Mouse (Mus musculus) megakaryocyte progenitor cell, adult 5-6 weeks (primary cell): ENCODE data around the gene Ackr4. TPM values are rescaled to one million over a fixed set of nuclear protein-coding genes. Genes with fewer than 3 reads are reported as not detected.

Experiments
- ATAC-seq: replicated peaks from 2 replicates; pipeline ENCODE4 v1.8.0; 2016; ENCODE audit warnings: mild to moderate bottlenecking, moderate TSS enrichment, inconsistent platforms; ENCODE audit not compliant: poor library complexity
- total RNA-seq, 2 experiments: library from RNA; stranded (forward) in 1 of 2; stranded (reverse) in 1 of 2; fragments of 157-497, 149-512 nt in 1 of 2; fragments of 200-1000 nt in 1 of 2; gene quantifications; 2 replicates each; pipeline versions ENCODE4 v1.2.3 to v1.2.4; 2015 to 2017

The Ackr4 gene
- total RNA-seq, 2 experiments from 2014 or later: not detected

DNA sequence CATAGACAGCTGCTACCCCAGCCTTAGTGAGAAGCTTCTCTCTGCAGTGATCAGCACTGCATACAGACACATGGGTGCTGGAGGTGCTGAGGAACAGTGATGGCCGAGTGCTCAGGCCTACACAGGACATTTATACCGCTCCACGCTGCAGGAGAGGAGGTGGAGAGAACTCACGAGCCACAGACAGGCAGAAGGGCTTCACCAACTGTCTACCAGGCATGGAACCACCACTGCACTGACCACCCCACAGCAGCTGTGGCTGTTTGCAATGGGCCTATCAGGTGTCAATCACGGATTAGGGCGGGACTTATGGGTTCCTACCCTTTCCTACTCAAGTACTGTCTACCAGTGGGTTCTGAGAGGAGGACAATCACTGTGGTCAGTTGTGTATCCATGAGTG, 75.7 kb downstream of the Ackr4 start:
- ATAC-seq: no peak

DNA sequence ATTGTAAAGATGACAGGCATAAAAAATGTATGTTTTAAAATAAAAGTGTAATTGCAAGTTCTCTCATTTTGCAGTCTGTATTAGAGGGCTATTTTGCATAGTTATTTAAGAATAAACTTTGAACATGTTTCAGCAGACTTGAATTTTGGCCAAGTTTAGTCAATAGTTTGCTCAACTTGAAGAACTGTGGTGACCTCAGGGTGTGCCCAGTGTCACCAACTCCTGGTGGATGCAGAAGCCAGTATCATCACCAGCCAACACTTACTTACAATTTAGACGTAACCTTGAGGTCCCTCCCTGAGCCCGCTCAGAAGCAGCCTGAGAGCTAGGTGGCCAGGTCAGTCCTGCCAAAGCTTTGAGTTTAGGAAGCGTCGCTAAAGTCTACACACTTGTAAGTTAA, 83.1 kb downstream of the Ackr4 start:
- no peak for ATAC-seq

DNA sequence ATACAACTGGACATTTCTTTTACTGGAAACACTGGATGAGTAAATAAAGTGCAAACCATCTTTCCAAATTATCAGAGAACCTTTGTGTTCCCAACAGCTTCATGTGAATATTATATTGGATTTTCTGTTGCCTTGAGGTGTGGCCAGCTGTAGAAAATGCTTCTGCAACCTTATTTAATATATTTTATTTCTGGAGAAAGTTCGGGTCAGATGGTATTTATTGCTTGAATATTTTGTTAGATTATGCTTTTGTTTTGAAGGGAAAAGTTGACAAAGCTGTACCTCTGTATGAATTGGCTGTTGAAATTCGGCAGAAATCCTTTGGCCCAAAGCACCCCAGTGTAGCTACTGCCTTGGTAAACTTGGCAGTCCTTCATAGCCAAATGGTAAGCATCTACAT, 86.4 kb downstream of the Ackr4 start, which contains the start of gene Gm28305:
Gene Gm28305, plus strand, starts transcription at position 301 of the 400 bp plus-strand sequence.
- no peak for ATAC-seq

DNA sequence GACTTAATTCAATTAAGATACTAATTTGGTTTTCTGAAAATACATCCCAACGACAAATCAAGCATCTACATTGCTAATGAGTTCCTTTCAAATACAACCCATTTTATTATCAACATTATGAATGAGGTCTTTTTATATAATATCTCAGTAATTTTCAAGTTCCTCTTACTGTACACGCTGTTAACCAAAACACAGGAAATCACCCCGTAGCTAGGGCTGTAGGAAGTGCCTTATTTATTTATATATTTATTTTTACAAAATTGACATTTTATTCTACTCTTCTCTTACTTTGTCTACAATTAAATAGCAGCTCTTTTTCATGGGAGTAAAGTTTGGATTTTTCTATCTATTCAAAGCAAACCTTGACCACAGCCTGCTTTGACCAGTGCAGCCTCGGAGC, 87.0 kb downstream of the Ackr4 start:
- ATAC-seq: no peak

DNA sequence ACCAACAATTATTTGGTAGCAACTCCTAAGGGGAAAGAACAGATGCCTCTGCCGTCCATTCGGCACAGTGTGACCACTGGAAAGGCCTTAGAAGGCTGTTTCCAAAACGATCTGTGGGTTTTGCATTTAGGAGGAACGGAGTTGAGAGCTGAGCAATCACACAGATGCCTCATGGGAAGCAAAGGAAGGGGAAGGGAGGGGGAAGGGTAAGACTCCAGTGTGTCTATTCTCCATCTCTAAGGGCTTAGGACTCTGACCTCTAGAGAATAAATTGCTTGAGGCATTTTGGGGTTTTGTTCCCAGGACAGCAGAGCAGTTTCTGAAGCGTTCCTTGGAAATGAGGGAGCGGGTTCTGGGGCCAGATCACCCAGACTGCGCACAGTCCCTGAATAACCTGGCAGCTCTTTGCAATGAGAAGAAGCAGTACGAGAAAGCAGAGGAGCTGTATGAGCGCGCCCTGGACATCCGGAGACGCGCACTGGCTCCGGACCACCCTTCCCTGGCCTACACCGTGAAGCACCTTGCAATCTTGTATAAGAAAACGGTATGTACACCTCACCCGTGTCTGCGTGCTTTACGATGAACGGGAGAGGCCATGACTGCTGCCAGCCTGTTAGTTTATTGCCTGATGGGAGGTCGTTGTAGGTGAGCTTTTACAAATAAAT, 87.6 kb downstream of the Ackr4 start:
- no peak for ATAC-seq

DNA sequence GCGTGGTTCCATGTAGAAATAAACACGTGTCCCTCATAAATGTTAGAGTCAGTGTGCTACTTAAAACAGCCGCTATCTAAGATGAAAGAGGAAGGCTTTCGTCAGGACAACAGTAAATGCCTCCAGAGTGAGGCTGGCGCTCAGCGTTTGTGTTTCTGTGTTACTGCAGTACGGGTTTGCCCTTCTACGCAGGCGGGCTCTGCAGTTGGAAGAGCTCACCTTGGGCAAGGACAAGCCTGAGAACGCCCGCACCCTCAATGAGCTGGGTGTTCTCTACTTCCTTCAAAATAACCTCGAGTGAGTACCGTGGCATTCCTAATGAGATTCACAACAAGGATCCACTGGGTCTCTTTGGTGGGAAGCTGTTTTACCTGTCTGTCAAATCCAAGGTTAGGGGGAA, 88.5 kb downstream of the Ackr4 start:
- no peak for ATAC-seq

DNA sequence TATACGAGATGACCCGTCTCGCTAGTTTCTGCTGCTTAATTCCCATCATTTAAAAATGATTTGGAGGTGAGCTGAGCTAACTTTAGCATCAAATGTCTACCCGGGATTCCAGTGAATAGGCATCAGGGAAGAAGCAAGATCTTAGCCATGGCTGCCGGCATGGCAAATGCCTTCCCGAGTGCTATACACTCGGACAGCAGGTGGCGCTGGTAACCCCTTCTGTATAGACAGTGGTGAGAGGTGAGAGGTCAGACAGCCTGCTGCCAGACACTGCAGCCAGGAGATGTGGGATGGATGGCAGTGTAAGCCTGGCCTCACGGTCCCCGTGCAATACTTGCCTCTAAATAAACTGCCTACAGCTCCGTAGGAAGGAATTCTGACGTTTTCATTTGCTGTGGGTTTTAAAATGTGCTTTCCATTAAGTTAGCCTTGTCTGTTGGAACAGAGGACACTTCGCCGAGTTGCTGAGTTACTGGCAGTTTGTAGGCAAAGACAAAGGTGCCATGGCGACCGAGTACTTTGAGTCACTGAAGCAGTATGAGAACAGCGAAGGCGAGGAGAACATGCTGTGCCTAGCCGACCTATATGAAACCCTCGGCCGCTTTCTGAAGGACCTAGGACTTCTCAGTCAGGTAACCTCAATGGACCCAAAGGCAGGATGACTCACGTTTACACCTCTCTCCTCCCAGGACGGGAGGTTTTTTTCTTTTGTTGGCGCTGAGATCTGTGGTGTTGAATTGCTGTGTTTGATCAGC, 91.3 kb downstream of the Ackr4 start:
- peak; percentile 98 for ATAC-seq

DNA sequence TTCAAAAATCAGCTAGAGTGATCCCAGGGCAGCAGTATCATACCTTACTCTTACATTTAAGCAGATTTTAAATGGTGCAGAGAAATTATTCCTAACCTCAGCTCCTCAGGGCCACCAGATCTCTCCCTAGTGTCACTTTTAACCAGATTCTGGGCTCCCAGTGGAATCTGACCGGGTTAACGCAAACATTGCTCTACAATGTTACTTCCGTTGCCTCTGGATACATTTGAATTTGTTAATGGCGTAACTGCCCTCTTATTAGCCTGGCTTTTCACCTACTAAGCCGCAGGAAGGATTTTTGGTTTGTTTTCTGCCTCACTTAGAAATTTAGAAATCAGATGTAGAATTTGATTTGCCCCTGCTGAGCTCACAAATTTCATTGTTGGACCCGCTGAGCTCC, 92.0 kb downstream of the Ackr4 start:
- ATAC-seq: no peak

DNA sequence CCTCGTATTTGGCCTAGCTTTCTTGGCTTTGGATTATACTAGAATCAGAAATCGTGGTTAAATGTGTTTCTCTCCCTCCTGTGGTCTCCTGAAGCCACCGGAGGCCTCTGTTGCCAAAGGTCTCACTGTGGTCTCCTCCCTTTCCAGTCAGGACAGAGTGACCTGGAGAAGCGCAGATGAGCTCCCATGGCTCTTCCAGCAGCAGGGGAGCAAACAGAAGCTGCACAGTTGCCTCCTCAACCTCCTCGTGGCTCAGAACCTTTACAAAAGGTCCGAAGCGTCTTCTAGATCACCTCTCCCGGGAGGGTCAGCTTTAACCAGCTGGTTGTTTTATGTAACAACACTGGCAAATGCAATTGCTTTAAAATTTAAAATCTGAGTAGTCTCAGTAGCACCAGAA, 92.5 kb downstream of the Ackr4 start:
- ATAC-seq: no peak

Other genes with a start within 250 kb of the Ackr4 start
- gene Nphp3, start 124.4 kb downstream of the Ackr4 start, total RNA-seq (2015): 1.3 and 8.9 TPM in 2 replicates
- gene Nphp3, start 124.4 kb downstream of the Ackr4 start, total RNA-seq (2017): 2.4 and 3.3 TPM in 2 replicates
- gene Gm28305, start 86.3 kb downstream of the Ackr4 start, total RNA-seq (2015): not detected in 2 replicates
- gene Gm28305, start 86.3 kb downstream of the Ackr4 start, total RNA-seq (2017): not detected in 2 replicates
- 56.0 and 62.4 TPM in 2 replicates for gene Uba5, start 63.8 kb downstream of the Ackr4 start, total RNA-seq (2015)
- 46.8 and 54.0 TPM in 2 replicates for gene Uba5, start 63.8 kb downstream of the Ackr4 start, total RNA-seq (2017)
- 15.0 and 16.0 TPM in 2 replicates for gene Acad11, start 63.6 kb downstream of the Ackr4 start, total RNA-seq (2015)
- 17.3 and 18.1 TPM in 2 replicates for gene Acad11, start 63.6 kb downstream of the Ackr4 start, total RNA-seq (2017)
- 91.6 and 107 TPM in 2 replicates for gene Dnajc13, start 136.0 kb upstream of the Ackr4 start, total RNA-seq (2015)
- gene Dnajc13, start 136.0 kb upstream of the Ackr4 start, total RNA-seq (2017): 52.1 and 55.5 TPM in 2 replicates
- 4.8 and 7.8 TPM in 2 replicates for gene Acpp, start 210.8 kb upstream of the Ackr4 start, total RNA-seq (2015)
- gene Acpp, start 210.8 kb upstream of the Ackr4 start, total RNA-seq (2017): 3.0 and 4.4 TPM in 2 replicates